Mouse (Mus musculus): Measurements from ENCODE around the gene Kcnmb4. TPM values are rescaled to one million over a fixed set of nuclear protein-coding genes. Genes with fewer than 3 reads are reported as not detected.

Kcnmb4 gene
- polyA plus RNA-seq, 1 experiment from 2014 or later, result 9.5 TPM

- DNase-seq (ENCODE audit: low spot score) (no peak), ATAC-seq (replicated peaks; ENCODE audit: low FRiP score) (no peak)
- no peaks in the 10 kb centered on the region for H3K9me3 ChIP-seq (ENCODE audit: control insufficient read depth, low read length)
- H3K4me2 ChIP-seq (ENCODE audit: low read depth, low read length, severe bottlenecking), result no peak overlapping the region
- no peak overlapping the region for H3K4me3 ChIP-seq (ENCODE audit: low read depth, low read length)
- H3K36me3 ChIP-seq (ENCODE audit: control insufficient read depth, insufficient read depth, low read length), result peaks cover 5% of the 10 kb centered on the region; the same call in 1 of the 2 replicates
- H3K4me1 ChIP-seq (replicated peaks; ENCODE audit: control insufficient read depth, insufficient read depth, low read length), result no peaks in the 10 kb centered on the region
- H3K27ac ChIP-seq (ENCODE audit: low read depth, low read length), result no peak overlapping the region
- H3K9ac ChIP-seq (ENCODE audit: low read length), result no peak overlapping the region
- WGBS, result 93% methylated on average over 10 of the region's 10 CpGs
- no peaks in the 10 kb centered on the region for H3K27me3 ChIP-seq (ENCODE audit: control insufficient read depth, insufficient read depth, low read length)
Observed at GRCm38 (mm10) chr10:116486895-116487747, 13.4 kb upstream of the Kcnmb4 start.

GRCm38 (mm10) chr10:116481917-116482316, 8.2 kb upstream of the Kcnmb4 start:
- no peak overlapping the region for H3K4me2 ChIP-seq (ENCODE audit: low read depth, low read length, severe bottlenecking)
- no peak overlapping the region for H3K9ac ChIP-seq (ENCODE audit: low read length)
- no peaks in the 10 kb centered on the region for H3K27me3 ChIP-seq (ENCODE audit: control insufficient read depth, insufficient read depth, low read length)
- peaks cover 5% of the 10 kb centered on the region; the same call in 1 of the 2 replicates for H3K36me3 ChIP-seq (ENCODE audit: control insufficient read depth, insufficient read depth, low read length)
- H3K27ac ChIP-seq (ENCODE audit: low read depth, low read length), result no peak overlapping the region
- WGBS, result 94% methylated on average over 12 of the region's 12 CpGs
- DNase-seq (ENCODE audit: low spot score) (no peak), ATAC-seq (replicated peaks; ENCODE audit: low FRiP score) (no peak)
- no peaks in the 10 kb centered on the region; the same call in 1 of the 2 replicates for H3K9me3 ChIP-seq (ENCODE audit: control insufficient read depth, low read length)
- no peak overlapping the region for H3K4me3 ChIP-seq (ENCODE audit: low read depth, low read length)
- no peaks in the 10 kb centered on the region for H3K4me1 ChIP-seq (replicated peaks; ENCODE audit: control insufficient read depth, insufficient read depth, low read length)

GRCm38 (mm10) chr10:116480988-116481387, 7.3 kb upstream of the Kcnmb4 start:
- Histone ChIP-seq H3K9me3 (ENCODE audit: control insufficient read depth, low read length) (no peaks in the 10 kb centered on the region; the same call in 1 of the 2 replicates), H3K27ac (ENCODE audit: low read depth, low read length) (no peak overlapping the region), H3K9ac (ENCODE audit: low read length) (no peak overlapping the region), H3K4me2 (ENCODE audit: low read depth, low read length, severe bottlenecking) (no peak overlapping the region), H3K4me1 (replicated peaks; ENCODE audit: control insufficient read depth, insufficient read depth, low read length) (no peaks in the 10 kb centered on the region), H3K36me3 (ENCODE audit: control insufficient read depth, insufficient read depth, low read length) (peaks cover 5% of the 10 kb centered on the region; the same call in 1 of the 2 replicates), H3K4me3 (ENCODE audit: low read depth, low read length) (no peak overlapping the region), H3K27me3 (ENCODE audit: control insufficient read depth, insufficient read depth, low read length) (no peaks in the 10 kb centered on the region)
- WGBS, result 96% methylated on average over 5 of the region's 5 CpGs
- ATAC-seq (replicated peaks; ENCODE audit: low FRiP score) (no peak), DNase-seq (ENCODE audit: low spot score) (no peak)

- H3K9ac ChIP-seq (ENCODE audit: low read length), result no peak overlapping the region
- WGBS, result 95% methylated on average over 3 of the region's 3 CpGs
- no peaks in the 10 kb centered on the region for H3K36me3 ChIP-seq (ENCODE audit: control insufficient read depth, insufficient read depth, low read length)
- no peaks in the 10 kb centered on the region; the same call in 1 of the 2 replicates for H3K9me3 ChIP-seq (ENCODE audit: control insufficient read depth, low read length)
- no peak overlapping the region for H3K4me2 ChIP-seq (ENCODE audit: low read depth, low read length, severe bottlenecking)
- no peak overlapping the region for H3K4me3 ChIP-seq (ENCODE audit: low read depth, low read length)
- H3K4me1 ChIP-seq (replicated peaks; ENCODE audit: control insufficient read depth, insufficient read depth, low read length), result peaks cover 4% of the 10 kb centered on the region; the same call in 1 of the 2 replicates
- no peak overlapping the region for H3K27ac ChIP-seq (ENCODE audit: low read depth, low read length)
- DNase-seq (ENCODE audit: low spot score) (no peak), ATAC-seq (replicated peaks; ENCODE audit: low FRiP score) (no peak)
- no peaks in the 10 kb centered on the region for H3K27me3 ChIP-seq (ENCODE audit: control insufficient read depth, insufficient read depth, low read length)
Observed at GRCm38 (mm10) chr10:116476559-116476958, 2.9 kb upstream of the Kcnmb4 start.

- no peak for ATAC-seq (replicated peaks; ENCODE audit: low FRiP score)
- 87% methylated on average over 6 of the region's 6 CpGs for WGBS
- H3K27ac ChIP-seq (ENCODE audit: low read depth, low read length), result no peak overlapping the region
Observed at GRCm38 (mm10) chr10:116475725-116476124, 2.0 kb upstream of the Kcnmb4 start.

GRCm38 (mm10) chr10:116473071-116473758, 463 bp downstream of the Kcnmb4 start:
- 0% methylated on average over 50 of the region's 78 CpGs for WGBS

More at GRCm38 (mm10) chr10:116475725-116476124, 2.0 kb upstream of the Kcnmb4 start:
- Histone ChIP-seq H3K9ac (ENCODE audit: low read length) (no peak overlapping the region), H3K9me3 (ENCODE audit: control insufficient read depth, low read length) (no peaks in the 10 kb centered on the region; the same call in 1 of the 2 replicates), H3K36me3 (ENCODE audit: control insufficient read depth, insufficient read depth, low read length) (no peaks in the 10 kb centered on the region), H3K4me3 (ENCODE audit: low read depth, low read length) (no peak overlapping the region), H3K4me1 (replicated peaks; ENCODE audit: control insufficient read depth, insufficient read depth, low read length) (peaks cover 4% of the 10 kb centered on the region; the same call in 1 of the 2 replicates), H3K27me3 (ENCODE audit: control insufficient read depth, insufficient read depth, low read length) (no peaks in the 10 kb centered on the region), H3K4me2 (ENCODE audit: low read depth, low read length, severe bottlenecking) (no peak overlapping the region)
- DNase-seq (ENCODE audit: low spot score), result no peak

GRCm38 (mm10) chr10:116472579-116472978, 1.1 kb downstream of the Kcnmb4 start:
- Histone ChIP-seq H3K4me2 (ENCODE audit: low read depth, low read length, severe bottlenecking) (peak overlapping the region; percentile 88), H3K4me1 (replicated peaks; ENCODE audit: control insufficient read depth, insufficient read depth, low read length) (peaks cover 4% of the 10 kb centered on the region; the same call in 1 of the 2 replicates), H3K27me3 (ENCODE audit: control insufficient read depth, insufficient read depth, low read length) (no peaks in the 10 kb centered on the region), H3K4me3 (ENCODE audit: low read depth, low read length) (peak overlapping the region; percentile 62), H3K9ac (ENCODE audit: low read length) (peak overlapping the region; percentile 83), H3K9me3 (ENCODE audit: control insufficient read depth, low read length) (no peaks in the 10 kb centered on the region; the same call in 1 of the 2 replicates), H3K36me3 (ENCODE audit: control insufficient read depth, insufficient read depth, low read length) (no peaks in the 10 kb centered on the region), H3K27ac (ENCODE audit: low read depth, low read length) (no peak overlapping the region)
- ATAC-seq (replicated peaks; ENCODE audit: low FRiP score) (peak; percentile 19; the same call in 1 of the 2 replicates), DNase-seq (ENCODE audit: low spot score) (no peak)
- 9% methylated on average over 5 of the region's 5 CpGs for WGBS

More at GRCm38 (mm10) chr10:116473071-116473758, 463 bp downstream of the Kcnmb4 start:
- H3K4me1 ChIP-seq (replicated peaks; ENCODE audit: control insufficient read depth, insufficient read depth, low read length), result peaks cover 4% of the 10 kb centered on the region; the same call in 1 of the 2 replicates
- H3K9ac ChIP-seq (ENCODE audit: low read length), result peak overlapping the region; percentile 83
- H3K27me3 ChIP-seq (ENCODE audit: control insufficient read depth, insufficient read depth, low read length), result no peaks in the 10 kb centered on the region
- ATAC-seq (replicated peaks; ENCODE audit: low FRiP score) (peak; percentile 75), DNase-seq (ENCODE audit: low spot score) (peak; percentile 83)
- peak overlapping the region; percentile 57 for H3K27ac ChIP-seq (ENCODE audit: low read depth, low read length)
- H3K9me3 ChIP-seq (ENCODE audit: control insufficient read depth, low read length), result no peaks in the 10 kb centered on the region; the same call in 1 of the 2 replicates
- H3K4me3 ChIP-seq (ENCODE audit: low read depth, low read length), result peak overlapping the region; percentile 62
- H3K4me2 ChIP-seq (ENCODE audit: low read depth, low read length, severe bottlenecking), result peak overlapping the region; percentile 88
- no peaks in the 10 kb centered on the region for H3K36me3 ChIP-seq (ENCODE audit: control insufficient read depth, insufficient read depth, low read length)

GRCm38 (mm10) chr10:116470306-116470925, 3.3 kb downstream of the Kcnmb4 start:
- no peak for DNase-seq (ENCODE audit: low spot score)
- no peak for ATAC-seq (replicated peaks; ENCODE audit: low FRiP score)
- Histone ChIP-seq H3K4me3 (ENCODE audit: low read depth, low read length) (no peak overlapping the region), H3K27me3 (ENCODE audit: control insufficient read depth, insufficient read depth, low read length) (no peaks in the 10 kb centered on the region), H3K4me2 (ENCODE audit: low read depth, low read length, severe bottlenecking) (no peak overlapping the region), H3K9ac (ENCODE audit: low read length) (no peak overlapping the region), H3K9me3 (ENCODE audit: control insufficient read depth, low read length) (no peaks in the 10 kb centered on the region), H3K4me1 (replicated peaks; ENCODE audit: control insufficient read depth, insufficient read depth, low read length) (peaks cover 4% of the 10 kb centered on the region; the same call in 1 of the 2 replicates), H3K27ac (ENCODE audit: low read depth, low read length) (no peak overlapping the region), H3K36me3 (ENCODE audit: control insufficient read depth, insufficient read depth, low read length) (no peaks in the 10 kb centered on the region)
- WGBS, result 90% methylated on average over 11 of the region's 11 CpGs

Data from forebrain, embryonic 11.5 days (tissue).